Mouse (Mus musculus): ENCODE results near the gene Ints6. TPM values are rescaled to one million over a fixed set of nuclear protein-coding genes. Genes with fewer than 3 reads are reported as not detected.

Gene Ints6
- polyA plus RNA-seq, 1 experiment from 2014 or later = 17.7 TPM

DNA sequence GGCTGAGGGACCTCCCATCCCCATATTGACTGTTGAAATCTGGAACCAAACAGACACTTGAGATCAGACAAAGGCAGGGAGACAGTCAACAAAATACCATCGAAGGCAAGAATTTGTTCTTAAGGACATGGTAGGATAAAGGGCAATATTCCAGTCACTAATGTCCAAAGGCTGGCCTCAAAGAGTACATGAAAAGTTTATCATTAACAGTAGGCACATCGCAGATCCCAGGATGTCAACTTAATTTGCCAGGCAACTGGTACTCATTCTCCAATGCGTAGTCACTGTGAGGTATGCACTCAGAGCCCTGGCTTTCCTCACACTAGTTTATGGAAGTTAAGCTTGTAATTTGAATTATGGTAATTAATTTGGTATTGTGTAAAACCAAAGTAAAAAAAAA is 13.3 kb upstream of the Ints6 start:
- no peaks in the 10 kb centered on the region for H3K36me3 ChIP-seq
- H3K4me3 ChIP-seq = no peak overlapping the region
- no peaks in the 10 kb centered on the region for H3K27me3 ChIP-seq (ENCODE audit: insufficient read depth, poor library complexity, severe bottlenecking)
- no peaks in the 10 kb centered on the region for H3K9me3 ChIP-seq
- 95% methylated on average over 3 of the region's 3 CpGs for WGBS
- no peak overlapping the region for H3K27ac ChIP-seq
- no peak for DNase-seq (ENCODE audit: low spot score)
- no peaks in the 10 kb centered on the region for H3K4me1 ChIP-seq (replicated peaks)

DNA sequence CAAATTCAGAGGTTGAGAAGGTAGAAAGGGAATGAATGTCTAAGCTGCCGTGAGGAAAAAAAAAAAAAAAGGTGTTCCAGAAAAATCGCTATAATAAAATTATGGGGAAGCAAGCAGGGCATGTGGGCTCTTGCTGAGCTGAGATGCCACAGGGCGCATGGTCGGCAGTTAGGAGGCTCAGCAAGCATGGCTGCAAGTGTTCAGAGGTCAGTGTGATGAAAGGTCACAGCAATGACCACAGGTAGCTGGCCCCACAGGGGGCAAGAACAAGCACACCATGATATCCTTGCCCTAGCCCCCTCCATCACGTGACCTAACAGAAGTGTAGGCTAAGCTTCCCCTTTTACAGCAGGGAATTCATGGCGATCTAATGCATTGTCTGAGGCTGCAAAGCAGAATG is 12.8 kb upstream of the Ints6 start:
- H3K36me3 ChIP-seq = no peaks in the 10 kb centered on the region
- no peaks in the 10 kb centered on the region for H3K9me3 ChIP-seq
- 74% methylated on average over 6 of the region's 6 CpGs for WGBS

DNA sequence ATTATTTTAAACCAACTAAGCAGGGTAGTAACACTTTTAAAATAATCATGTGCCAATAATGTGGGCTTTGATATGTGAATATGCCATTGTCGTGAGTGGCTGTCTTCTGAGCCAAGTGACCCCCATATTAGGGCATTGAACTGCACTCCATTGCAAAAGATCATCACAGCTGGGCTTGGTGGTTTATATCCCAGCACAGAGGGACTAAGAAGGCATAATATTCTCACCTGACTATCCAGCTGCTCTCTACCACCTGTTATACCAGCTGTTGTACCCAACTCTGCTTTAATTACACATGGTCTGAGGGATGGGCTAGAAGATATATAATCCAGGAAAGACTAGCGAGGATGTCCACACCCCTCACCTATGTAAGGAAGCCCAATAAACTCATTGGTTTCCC is 4.4 kb upstream of the Ints6 start:
- H3K9me3 ChIP-seq = no peaks in the 10 kb centered on the region
- no peak overlapping the region for H3K27ac ChIP-seq
- H3K27me3 ChIP-seq (ENCODE audit: insufficient read depth, poor library complexity, severe bottlenecking) = no peaks in the 10 kb centered on the region
- peaks cover 11% of the 10 kb centered on the region for H3K4me1 ChIP-seq (replicated peaks)
- 88% methylated on average over 2 of the region's 2 CpGs for WGBS
- no peak overlapping the region for H3K4me3 ChIP-seq
- H3K36me3 ChIP-seq = no peaks in the 10 kb centered on the region
- no peak for DNase-seq (ENCODE audit: low spot score)

More for the DNA sequence above, 12.8 kb upstream of the Ints6 start:
- no peak overlapping the region for H3K4me3 ChIP-seq
- H3K4me1 ChIP-seq (replicated peaks) = no peaks in the 10 kb centered on the region
- no peak for DNase-seq (ENCODE audit: low spot score)
- H3K27me3 ChIP-seq (ENCODE audit: insufficient read depth, poor library complexity, severe bottlenecking) = no peaks in the 10 kb centered on the region
- no peak overlapping the region for H3K27ac ChIP-seq

DNA sequence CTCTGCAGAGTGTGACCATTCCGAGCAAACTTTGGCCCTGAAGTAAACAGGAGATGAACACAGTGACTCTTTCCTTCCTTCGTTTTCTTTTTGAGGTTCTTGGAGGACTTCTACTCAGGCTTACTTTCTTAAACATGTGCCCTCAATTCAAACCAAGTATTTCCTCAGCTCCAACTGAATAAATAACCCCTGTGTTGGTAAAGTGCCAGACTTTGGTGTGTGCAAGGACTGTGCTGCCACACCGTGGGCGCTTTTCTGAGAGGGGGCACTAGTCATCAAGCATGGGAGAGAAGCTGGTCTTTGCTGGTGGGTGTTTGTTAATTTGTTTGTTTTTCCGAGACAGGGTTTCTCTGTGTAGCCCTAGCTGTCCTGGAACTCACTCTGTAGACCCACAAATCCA is 3.4 kb upstream of the Ints6 start:
- Histone ChIP-seq H3K36me3 (no peaks in the 10 kb centered on the region), H3K27me3 (ENCODE audit: insufficient read depth, poor library complexity, severe bottlenecking) (no peaks in the 10 kb centered on the region), H3K9me3 (no peaks in the 10 kb centered on the region), H3K27ac (no peak overlapping the region), H3K4me3 (no peak overlapping the region), H3K4me1 (replicated peaks) (peaks cover 16% of the 10 kb centered on the region)
- WGBS = 82% methylated on average over 5 of the region's 5 CpGs
- no peak for DNase-seq (ENCODE audit: low spot score)

DNA sequence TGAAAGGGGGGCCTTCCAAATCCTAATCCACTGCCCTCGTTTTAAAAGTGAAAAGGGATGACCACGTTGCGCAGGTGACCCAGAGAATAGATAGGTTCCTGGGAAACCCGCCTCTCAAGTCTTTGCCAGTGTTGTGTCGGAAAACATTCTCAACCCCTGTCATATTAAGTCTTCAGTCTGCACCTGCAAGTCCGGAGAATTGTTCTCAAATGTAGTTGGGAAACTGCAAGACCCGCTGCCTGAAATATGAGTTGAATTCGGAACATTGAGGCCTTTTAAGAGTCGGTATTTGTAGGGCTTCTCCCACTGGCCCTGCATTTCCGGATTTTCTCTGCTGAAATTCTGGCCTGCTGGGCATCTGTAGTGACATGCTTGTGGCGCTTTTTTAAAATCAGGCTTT is 974 bp upstream of the Ints6 start:
- Histone ChIP-seq H3K27me3 (ENCODE audit: insufficient read depth, poor library complexity, severe bottlenecking) (no peaks in the 10 kb centered on the region), H3K4me3 (peak overlapping the region; percentile 90), H3K36me3 (peaks cover 9% of the 10 kb centered on the region), H3K27ac (peak overlapping the region; percentile 94), H3K9me3 (no peaks in the 10 kb centered on the region), H3K4me1 (replicated peaks) (peaks cover 23% of the 10 kb centered on the region)
- no peak for DNase-seq (ENCODE audit: low spot score)
- WGBS = 4% methylated on average over 11 of the region's 11 CpGs

DNA sequence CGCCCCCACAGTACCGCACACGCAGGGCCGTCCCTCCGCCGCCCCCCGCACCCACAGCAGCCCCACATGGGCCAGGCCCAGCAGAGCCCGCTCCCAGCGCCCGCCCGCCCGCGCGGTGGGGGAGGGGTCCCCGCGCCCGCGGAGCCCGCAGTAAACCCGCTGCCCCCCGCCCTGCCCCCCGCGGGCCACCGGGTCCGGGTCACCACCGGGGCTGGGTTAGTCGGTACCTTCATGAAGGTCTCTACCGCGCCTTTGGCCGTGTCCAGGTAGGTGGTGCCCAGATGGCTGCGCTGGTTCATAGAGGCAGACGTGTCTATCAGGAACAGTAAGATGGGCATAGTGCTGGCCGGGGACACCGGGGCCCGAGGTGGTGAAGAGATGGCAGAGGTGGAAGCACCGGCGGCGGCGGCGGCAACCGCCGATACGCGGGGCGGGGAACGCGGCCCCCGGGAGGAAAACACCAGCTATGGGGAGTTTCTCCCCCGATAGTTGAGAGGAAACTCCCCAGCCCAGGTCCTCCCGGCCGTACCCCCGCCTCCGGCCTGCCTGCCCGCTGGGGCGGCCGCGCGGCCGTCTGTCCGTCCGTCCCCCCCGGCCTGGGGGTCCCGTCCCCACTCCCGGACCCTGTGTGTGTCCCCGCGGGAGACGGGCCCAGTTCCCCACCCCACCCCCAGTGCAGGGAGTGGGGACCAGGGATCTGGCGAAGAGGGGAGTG is 491 bp downstream of the Ints6 start:
- WGBS = under 1% methylated on average over 68 of the region's 68 CpGs
- H3K9me3 ChIP-seq = no peaks in the 10 kb centered on the region
- H3K27me3 ChIP-seq (ENCODE audit: insufficient read depth, poor library complexity, severe bottlenecking) = no peaks in the 10 kb centered on the region
- DNase-seq (ENCODE audit: low spot score) = peak; percentile 70
- H3K27ac ChIP-seq = peak overlapping the region; percentile 98
- H3K4me1 ChIP-seq (replicated peaks) = peaks cover 23% of the 10 kb centered on the region
- H3K36me3 ChIP-seq = peaks cover 14% of the 10 kb centered on the region
- peak overlapping the region; percentile 90 for H3K4me3 ChIP-seq

DNA sequence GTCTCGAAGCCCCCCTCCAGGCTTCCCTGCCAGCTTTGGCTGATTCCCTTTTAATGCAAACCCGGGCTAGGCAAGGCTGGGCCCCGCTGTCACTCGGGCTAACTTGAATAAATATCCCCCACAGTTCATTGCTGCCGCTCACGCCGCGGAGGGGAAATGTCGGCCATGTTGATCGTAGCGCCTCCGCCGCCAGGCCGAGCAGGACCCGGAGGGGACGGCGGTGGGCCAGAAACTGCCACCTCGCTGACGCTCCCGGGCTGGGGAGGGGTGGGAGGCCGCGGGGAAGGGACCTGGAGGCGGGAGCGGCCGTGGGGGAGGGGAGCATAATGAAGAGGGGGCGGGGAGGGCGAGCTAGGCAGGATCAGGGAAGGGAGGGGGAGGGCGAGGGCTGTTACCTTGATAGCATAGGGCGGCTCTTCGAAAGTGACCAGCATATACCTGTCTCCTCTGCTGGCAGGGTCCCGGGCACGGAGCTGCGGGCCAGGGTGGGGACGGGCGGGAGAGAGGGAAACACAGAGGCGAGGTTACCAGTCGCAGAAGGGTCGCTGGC is 1.1 kb downstream of the Ints6 start:
- Histone ChIP-seq H3K9me3 (no peaks in the 10 kb centered on the region), H3K27me3 (ENCODE audit: insufficient read depth, poor library complexity, severe bottlenecking) (no peaks in the 10 kb centered on the region), H3K4me3 (peak overlapping the region; percentile 90), H3K36me3 (peaks cover 21% of the 10 kb centered on the region), H3K4me1 (replicated peaks) (peaks cover 23% of the 10 kb centered on the region), H3K27ac (peak overlapping the region; percentile 98)
- WGBS = under 1% methylated on average over 34 of the region's 38 CpGs
- DNase-seq (ENCODE audit: low spot score) = peak; percentile 84

DNA sequence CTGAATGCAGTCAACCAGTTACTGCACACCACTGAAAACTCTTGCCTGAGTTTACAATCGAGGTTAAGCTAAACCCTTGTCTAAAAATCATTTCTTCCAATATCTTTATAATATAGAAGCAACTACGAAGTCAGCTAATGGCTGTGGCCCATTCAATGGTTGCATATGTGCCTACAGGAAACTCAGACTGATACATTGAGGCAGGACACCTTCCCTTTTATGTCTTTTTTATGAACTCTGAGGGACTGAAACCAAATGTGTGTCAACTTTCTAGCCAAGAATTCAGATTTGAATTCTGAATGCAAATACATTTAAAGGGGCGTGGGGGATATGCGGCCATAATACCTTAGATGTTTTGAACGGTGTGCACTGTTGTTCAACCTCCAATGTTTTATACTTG is 2.3 kb downstream of the Ints6 start:
- 93% methylated on average over 5 of the region's 5 CpGs for WGBS
- Histone ChIP-seq H3K27me3 (ENCODE audit: insufficient read depth, poor library complexity, severe bottlenecking) (no peaks in the 10 kb centered on the region), H3K4me1 (replicated peaks) (peaks cover 23% of the 10 kb centered on the region), H3K9me3 (no peaks in the 10 kb centered on the region), H3K36me3 (peaks cover 32% of the 10 kb centered on the region), H3K4me3 (no peak overlapping the region), H3K27ac (no peak overlapping the region)
- no peak for DNase-seq (ENCODE audit: low spot score)

DNA sequence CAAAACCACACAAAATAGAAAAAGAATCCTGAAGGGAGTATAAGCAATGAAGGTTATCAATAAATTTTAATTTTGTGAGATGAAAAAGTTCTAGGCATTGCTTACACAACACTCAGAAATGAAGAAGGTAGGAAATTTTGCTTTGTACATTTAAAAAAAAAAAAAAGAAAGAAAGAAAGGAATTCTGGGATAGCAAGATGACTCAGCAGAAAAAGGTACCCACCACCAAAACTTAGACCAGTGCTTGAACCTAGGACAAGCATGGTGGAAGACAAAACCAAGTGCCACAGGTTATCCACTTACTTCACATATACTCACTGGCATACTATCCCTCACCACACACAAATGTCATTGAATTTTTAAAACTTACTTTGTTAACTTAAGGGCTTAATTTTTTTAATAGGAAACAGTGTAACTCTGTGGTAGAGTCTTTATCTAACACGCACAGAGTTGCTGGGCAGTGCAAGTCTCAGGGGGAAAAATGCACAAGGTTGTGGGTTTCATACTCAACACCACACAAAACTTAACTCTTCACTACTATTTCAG is 5.8 kb downstream of the Ints6 start:
- Histone ChIP-seq H3K36me3 (peaks cover 43% of the 10 kb centered on the region), H3K27me3 (ENCODE audit: insufficient read depth, poor library complexity, severe bottlenecking) (no peaks in the 10 kb centered on the region), H3K9me3 (no peaks in the 10 kb centered on the region), H3K27ac (no peak overlapping the region), H3K4me3 (no peak overlapping the region), H3K4me1 (replicated peaks) (peaks cover 12% of the 10 kb centered on the region)
- no peak for DNase-seq (ENCODE audit: low spot score)
- WGBS = 86% methylated on average over 1 of the region's 1 CpGs

DNA sequence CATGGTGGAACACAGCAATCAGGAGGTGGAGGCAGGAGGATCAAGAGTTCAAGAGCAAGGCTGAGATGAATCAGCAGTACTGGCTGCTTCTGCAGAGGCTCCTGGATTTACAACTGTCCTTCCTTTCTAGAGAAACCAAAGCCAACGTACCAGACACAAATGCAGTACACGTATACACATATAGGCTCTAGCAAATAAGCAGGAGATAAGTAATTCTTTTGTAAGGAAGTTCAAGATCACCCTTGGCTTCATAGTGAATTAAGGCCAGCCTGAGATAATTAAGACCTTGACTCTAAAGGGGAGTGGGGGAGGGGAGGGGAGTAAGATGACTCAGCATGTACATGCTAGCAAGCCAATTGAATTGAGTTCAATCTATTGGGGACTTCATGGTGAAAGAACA is 9.5 kb downstream of the Ints6 start:
- DNase-seq (ENCODE audit: low spot score) = no peak
- H3K4me3 ChIP-seq = no peak overlapping the region
- H3K27ac ChIP-seq = no peak overlapping the region
- H3K4me1 ChIP-seq (replicated peaks) = no peaks in the 10 kb centered on the region
- H3K9me3 ChIP-seq = no peaks in the 10 kb centered on the region
- H3K27me3 ChIP-seq (ENCODE audit: insufficient read depth, poor library complexity, severe bottlenecking) = no peaks in the 10 kb centered on the region
- peaks cover 39% of the 10 kb centered on the region for H3K36me3 ChIP-seq
- WGBS = 94% methylated on average over 2 of the region's 2 CpGs

DNA sequence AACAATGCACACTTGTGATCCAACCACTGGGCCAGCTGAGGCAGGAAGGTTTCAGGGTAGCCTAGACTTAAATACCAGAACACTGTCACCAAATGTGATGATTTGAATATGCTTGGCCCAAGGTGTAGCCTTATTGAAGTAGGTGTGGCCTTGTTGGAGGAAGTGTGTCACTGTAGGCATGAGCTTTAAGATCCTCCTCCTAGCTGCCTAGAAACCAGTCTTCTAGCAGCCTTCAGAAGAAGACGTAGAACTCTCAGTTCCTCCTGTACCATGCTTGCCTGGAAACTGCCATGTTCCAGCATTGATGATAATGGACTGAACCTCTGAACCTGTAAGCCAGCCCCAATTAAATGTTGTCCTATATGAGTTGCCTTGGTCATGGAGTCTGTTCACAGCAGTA is 25.3 kb downstream of the Ints6 start:
- Histone ChIP-seq H3K27ac (no peak overlapping the region), H3K27me3 (ENCODE audit: insufficient read depth, poor library complexity, severe bottlenecking) (no peaks in the 10 kb centered on the region), H3K4me1 (replicated peaks) (no peaks in the 10 kb centered on the region), H3K36me3 (peaks cover 59% of the 10 kb centered on the region), H3K4me3 (no peak overlapping the region), H3K9me3 (no peaks in the 10 kb centered on the region)
- 98% methylated on average over 1 of the region's 1 CpGs for WGBS
- no peak for DNase-seq (ENCODE audit: low spot score)

DNA sequence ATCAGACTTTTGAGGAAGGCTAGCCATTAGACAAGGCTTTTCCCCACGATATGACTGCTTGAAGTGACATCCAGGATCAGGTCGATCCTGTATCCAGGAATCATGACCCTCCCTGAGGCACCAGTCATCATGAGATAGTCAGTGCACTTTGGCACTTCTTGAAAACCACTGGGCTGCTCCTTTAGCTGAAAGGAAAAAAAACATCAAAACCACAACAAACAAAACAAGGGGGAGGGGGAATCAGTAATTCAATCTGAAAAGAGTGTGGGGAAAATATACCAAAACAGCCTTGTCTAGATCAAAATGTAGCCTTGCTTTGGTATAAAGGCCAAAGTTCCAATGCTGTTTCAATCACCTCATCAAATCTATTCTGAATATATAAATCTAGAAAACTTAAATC is 27.3 kb downstream of the Ints6 start:
- Histone ChIP-seq H3K27me3 (ENCODE audit: insufficient read depth, poor library complexity, severe bottlenecking) (no peaks in the 10 kb centered on the region), H3K27ac (no peak overlapping the region), H3K4me3 (no peak overlapping the region), H3K36me3 (peaks cover 53% of the 10 kb centered on the region), H3K4me1 (replicated peaks) (no peaks in the 10 kb centered on the region), H3K9me3 (no peaks in the 10 kb centered on the region)
- WGBS = 85% methylated on average over 2 of the region's 2 CpGs
- no peak for DNase-seq (ENCODE audit: low spot score)

DNA sequence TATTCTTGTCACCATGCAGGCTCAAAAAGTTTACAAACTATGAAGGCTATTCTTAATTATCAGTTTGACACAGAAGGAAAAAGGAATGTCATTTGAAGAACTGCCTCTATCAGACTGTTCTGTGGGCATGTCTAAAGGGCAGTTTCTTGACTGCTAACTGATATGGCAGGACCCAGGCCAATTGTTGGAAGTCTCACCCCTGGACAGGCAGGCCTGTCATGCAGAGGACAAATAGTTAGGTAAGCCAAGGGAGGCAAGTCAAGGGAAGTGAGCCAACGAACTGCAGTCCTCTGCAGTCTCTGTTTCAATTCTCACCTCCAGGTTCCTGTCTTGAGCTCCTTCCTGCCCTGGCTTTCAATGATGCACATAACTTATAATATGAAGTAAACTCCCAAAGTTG is 29.1 kb downstream of the Ints6 start:
- no peak overlapping the region for H3K27ac ChIP-seq
- H3K9me3 ChIP-seq = no peaks in the 10 kb centered on the region
- no peak for DNase-seq (ENCODE audit: low spot score)
- H3K36me3 ChIP-seq = peaks cover 46% of the 10 kb centered on the region
- H3K4me3 ChIP-seq = no peak overlapping the region
- no peaks in the 10 kb centered on the region for H3K4me1 ChIP-seq (replicated peaks)
- WGBS = 77% methylated on average over 1 of the region's 1 CpGs
- H3K27me3 ChIP-seq (ENCODE audit: insufficient read depth, poor library complexity, severe bottlenecking) = no peaks in the 10 kb centered on the region
